Mouse (Mus musculus): Measurements from ENCODE around the gene Gdf10. TPM values are rescaled to one million over a fixed set of nuclear protein-coding genes. Genes with fewer than 3 reads are reported as not detected.

The Gdf10 gene
- total RNA-seq, 2 experiments from 2014 or later, result not detected

DNA sequence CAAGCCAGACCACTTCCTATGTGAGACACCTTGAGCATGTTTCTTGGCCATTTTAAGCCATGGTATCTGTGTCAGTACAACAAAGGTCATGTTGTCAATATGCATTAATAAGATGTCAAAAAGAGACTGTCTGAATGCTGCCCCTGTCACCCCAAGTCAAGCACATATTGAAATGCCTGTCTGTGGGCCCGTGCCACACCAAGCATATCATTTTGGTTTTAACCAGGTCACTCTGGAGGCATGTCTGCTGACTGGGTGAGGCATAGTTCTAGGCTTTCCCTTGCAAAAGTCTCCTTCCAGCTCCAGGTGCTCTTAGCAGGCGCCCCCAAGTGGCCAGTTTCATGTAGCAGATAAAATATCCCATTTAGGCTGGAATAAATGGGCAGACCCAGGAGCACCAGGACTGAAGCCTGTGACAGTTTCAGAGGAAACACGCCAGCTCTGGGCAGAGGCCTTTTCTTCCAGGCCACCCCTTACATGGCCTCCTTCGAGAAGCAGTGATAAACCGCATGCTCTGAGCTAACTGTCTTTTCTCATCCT, 10.5 kb downstream of the Gdf10 start:
- ATAC-seq (ENCODE audit: poor library complexity, severe bottlenecking), result no peak

DNA sequence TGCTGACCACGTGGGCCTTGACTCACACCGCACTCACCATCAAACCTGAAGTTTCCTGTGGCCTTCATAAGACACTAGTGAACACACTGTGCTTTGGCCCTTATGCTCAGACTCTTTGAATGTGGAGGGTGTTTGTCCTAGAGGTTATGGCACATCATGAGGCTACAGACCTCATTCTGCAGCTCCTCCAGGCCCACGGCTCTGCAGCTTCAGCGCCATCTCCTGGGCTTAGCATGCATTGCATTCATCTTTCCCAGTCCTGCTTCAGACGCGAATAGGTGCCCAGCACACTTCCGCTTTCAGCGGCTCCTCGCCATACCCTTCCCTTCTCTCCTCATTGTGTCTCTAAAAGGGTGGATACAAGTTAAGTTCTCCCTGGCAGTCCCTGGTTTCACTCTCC, 15.7 kb downstream of the Gdf10 start:
- no peak for ATAC-seq (ENCODE audit: poor library complexity, severe bottlenecking)

DNA sequence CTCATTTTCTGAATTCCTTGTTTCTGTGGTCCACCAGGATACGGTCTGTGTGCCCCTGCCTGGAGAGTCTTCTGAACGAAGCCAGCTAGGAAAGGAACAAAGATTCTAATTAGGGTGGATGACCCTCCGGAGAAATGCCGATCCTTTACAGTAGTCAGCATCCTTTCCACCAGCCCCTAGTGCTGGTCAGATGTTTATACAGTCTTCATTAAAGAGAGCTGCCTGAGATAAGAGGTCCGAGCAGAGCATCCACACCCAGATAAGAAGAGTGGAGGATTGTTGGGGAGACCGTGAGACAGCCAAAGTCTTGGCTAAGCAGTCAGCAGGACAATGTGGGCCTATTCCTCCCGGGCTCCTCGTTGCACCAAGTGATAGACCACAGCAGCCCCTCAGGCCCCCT, 17.4 kb downstream of the Gdf10 start, which contains the start of gene Gdf2:
Gene Gdf2 (plus strand): TSS at position 301 of the 400 bp plus-strand sequence.
- no peak for ATAC-seq (ENCODE audit: poor library complexity, severe bottlenecking)

DNA sequence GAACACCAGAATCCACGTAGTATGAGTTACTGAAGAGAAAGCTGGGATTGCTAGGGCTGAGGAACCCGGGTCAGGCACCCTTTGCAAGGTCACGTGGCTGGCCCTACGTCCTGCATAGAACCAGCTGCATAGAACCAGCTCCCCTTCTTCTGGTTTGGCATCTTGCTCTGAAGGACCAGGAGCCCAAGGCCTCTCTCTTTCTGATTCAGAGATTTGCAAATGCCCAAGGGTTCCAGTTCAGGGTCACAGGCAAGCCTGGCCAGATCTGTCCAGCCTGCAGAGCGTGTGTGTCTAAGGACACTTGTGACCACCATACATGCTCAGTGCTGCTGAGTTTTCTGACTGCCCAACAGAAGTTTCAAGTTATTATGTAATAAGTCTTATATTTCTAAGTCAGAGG, 18.8 kb downstream of the Gdf10 start:
- no peak for ATAC-seq (ENCODE audit: poor library complexity, severe bottlenecking)

DNA sequence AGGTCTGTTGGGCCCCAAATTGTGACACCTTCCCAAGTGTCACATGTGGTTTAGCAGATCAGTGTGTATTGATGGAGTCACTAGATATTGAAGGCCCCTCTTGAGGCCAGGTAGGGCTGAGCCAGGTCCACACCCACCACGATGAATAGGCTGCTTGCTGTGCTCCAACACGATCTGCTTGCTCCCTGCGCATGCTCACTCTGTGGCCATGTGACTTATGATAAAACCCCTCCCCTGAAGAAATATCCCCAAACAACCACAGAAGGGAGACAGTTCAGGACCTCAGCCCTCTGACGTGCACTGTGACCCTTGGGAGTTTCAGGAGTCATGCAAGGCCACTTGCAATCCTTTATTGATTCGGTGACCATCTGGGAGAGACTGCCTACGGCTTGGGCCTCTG, 22.7 kb downstream of the Gdf10 start:
- ATAC-seq (ENCODE audit: poor library complexity, severe bottlenecking), result no peak

DNA sequence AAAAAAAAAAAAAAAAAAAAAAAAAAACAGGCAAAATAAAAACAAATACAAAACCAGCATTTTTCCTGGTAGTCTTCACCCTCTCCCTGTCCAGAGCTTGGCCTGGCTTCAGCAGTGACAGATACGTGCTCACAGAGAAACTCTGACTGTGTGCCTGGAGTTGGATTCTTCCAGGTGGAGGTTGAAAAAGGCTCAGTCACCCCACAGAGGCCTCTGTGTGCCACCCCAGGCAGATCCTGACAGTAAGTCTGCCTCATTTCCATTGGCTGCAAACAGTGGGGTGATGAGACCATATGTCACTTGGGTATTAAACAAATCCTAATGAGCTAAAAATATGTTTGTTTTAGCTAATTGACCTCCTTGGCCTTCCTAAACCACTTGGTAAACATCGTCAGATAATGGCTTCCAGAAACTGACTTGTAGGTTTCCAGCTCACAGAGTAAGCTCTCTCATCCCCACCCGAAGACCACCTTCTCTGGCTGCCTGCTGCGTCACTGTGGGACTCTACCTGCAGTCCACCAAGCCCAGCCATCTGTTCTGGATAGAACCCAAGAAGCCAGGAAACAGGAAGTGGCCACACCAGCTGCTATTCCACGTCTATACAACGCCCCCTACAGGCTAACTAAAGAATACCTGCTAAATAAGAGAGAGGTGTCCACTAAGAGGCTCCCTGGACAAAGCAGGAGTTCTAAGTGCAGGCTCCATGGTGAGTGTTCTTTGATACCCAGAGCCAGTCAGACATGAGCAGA, 29.0 kb downstream of the Gdf10 start:
- ATAC-seq (ENCODE audit: poor library complexity, severe bottlenecking), result no peak

DNA sequence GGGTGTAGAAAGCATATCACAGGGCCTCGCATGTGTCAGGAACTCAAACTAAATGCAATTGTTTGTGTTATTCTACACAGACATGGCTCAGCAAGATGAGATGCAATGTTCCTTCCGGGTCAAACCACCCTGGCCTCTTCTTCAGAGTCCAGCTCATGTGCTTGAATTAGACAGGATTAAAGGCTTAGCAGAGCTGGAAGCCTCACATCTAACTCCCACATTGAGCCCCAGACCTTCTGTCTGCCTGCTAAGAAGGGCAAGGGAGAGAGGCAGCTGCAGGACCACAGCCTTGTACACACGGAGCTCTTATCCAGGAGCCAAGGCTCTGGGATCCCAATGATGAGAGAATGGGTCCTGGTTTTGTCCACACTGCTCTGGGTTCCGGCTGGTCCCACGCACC, 30.4 kb downstream of the Gdf10 start, which contains the start of gene Rbp3:
Gene Rbp3 (plus strand): TSS at position 243 of the 400 bp plus-strand sequence.
- ATAC-seq (ENCODE audit: poor library complexity, severe bottlenecking), result no peak

DNA sequence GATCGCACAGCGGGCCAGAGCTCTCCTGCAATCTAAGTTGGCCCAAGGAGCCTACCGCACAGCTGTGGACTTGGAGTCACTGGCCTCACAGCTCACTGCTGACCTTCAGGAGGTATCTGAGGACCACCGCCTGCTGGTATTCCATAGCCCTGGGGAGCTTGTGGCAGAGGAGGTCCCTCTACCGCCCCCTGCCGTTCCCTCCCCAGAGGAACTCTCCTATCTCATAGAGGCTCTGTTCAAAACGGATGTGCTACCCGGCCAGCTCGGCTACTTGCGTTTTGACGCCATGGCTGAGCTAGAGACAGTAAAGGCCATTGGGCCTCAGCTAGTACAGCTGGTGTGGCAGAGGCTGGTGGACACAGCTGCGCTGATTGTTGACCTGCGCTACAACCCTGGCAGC, 32.7 kb downstream of the Gdf10 start:
- no peak for ATAC-seq (ENCODE audit: poor library complexity, severe bottlenecking)

DNA sequence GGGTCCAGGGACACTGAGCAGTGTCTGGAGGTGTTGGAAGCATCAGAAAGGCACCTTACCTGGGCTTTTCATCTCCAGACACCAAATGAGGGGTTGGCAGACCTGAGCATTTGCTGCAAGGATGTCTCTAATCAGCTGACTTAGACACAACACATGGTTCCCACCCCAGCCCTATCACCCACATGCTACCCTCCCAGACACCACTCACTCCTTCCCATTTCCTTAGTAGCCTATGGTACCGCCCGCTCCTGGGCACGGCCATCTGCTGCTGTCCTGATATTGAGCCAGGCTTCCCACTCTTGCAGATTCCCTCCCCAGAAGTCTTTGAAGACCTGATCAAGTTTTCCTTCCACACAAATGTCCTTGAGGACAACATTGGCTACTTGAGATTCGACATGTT, 34.8 kb downstream of the Gdf10 start:
- no peak for ATAC-seq (ENCODE audit: poor library complexity, severe bottlenecking)

DNA sequence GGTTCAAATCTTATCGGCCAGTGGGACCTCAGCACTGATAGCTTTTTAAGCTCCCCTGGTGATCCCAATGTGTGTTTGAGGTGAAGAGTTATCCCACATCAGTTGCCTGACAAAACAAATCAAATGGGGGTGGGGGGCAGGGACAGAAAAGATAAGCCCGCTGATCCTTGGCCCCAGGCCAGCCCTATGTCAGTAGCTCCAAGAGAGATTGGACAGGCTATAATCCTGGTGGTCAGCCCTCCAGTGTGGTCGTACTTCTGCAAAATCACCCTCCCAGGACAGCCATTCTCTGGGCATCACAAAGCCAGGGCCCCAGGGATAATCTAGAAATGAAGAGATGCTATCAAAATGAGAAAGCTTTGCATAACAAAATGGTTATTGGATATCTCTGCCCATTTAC, 35.5 kb downstream of the Gdf10 start:
- no peak for ATAC-seq (ENCODE audit: poor library complexity, severe bottlenecking)

DNA sequence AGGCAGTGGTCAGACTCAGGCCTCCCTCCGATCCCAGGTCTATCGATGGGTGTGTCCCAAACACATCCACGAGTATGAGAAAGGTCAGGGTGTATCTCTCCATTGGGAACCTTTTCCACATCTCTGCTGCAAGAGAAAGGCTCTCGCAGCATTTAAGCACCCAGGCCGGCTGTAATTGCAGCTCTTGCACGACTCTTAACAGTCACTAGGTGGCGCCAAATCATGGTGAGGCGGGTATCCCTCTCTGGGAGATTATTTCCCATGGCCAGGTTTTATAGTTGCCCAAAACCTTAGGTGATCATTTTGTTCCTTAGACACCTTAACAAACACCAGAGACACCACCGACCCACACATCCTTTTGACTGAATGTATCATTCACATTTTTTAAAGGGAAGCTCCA, 36.0 kb downstream of the Gdf10 start:
- no peak for ATAC-seq (ENCODE audit: poor library complexity, severe bottlenecking)

DNA sequence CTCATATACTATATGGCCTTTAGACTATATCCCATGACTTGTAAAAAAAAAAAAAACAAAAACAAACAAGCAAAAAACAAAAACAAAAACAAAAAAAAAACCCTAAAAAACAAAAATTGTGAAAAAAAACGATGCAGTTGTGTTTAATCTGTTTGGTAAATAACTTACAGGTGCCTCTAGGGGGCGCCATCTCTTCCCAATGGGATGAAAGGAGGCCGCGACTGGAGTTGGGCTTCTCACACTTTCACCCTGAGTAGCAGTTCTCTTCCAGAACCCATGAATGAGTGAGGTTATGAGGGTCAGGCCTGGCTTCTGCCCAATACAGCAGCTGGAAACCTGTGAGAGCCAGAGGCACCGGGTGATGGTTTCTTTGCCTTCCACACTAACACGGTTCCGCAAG, 42.3 kb downstream of the Gdf10 start:
- no peak for ATAC-seq (ENCODE audit: poor library complexity, severe bottlenecking)

DNA sequence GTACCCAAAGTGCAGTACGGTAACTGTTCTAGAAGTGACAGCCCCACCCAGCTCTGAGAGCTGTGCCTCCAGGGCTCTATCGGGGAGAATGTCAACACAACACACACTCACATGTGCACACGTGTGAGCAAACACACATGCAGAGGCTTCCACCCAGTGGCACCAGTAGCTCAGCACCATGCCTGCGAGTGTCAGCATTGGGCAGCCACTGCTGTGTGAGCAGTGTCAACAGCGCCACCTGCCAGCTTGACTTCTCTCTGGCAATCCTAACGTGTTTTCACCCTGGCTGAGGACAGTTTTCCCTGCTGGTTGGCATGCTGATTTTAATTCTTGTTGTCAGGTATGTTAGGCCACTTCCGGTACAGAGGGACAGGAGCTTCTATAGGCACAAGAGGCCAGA, 49.3 kb downstream of the Gdf10 start:
- ATAC-seq (ENCODE audit: poor library complexity, severe bottlenecking), result no peak

DNA sequence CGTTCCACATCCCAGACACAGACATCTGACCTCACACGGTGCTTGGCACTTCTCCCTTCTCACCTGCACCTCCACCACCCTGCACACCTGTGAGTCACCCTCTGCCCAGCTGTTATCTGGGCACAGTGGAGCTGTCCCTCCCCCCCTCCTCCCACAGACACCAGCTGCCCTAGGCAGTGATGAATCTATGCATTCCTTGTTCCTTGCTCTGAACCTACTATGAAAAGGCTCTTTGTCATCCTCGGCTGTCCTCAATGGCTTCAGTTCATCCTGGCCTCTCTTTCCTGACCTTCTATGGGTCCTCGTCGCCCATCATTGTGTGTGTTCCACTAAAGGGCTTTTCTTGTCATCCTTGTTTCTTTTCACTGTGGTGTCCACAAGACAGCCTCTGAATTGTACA, 51.4 kb downstream of the Gdf10 start:
- ATAC-seq (ENCODE audit: poor library complexity, severe bottlenecking), result no peak

DNA sequence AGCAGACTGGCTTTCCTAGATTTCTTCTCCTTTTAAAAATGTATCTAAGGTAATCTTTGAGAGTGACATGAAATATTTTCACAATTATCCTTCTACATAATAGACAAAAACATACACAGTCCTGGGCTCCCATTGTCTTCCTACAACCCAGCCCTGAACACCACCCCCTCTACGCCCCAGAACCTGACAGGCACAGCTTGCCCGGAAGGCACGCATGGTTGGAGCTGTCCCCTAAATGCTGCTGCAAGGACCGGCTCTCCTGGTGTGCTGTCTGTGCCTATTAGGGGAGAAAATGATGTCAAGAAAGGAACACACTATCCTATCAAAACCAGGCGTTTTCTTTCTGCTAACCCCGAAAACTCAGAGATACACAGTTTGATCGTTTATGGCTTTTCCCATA, 54.4 kb downstream of the Gdf10 start:
- no peak for ATAC-seq (ENCODE audit: poor library complexity, severe bottlenecking)

DNA sequence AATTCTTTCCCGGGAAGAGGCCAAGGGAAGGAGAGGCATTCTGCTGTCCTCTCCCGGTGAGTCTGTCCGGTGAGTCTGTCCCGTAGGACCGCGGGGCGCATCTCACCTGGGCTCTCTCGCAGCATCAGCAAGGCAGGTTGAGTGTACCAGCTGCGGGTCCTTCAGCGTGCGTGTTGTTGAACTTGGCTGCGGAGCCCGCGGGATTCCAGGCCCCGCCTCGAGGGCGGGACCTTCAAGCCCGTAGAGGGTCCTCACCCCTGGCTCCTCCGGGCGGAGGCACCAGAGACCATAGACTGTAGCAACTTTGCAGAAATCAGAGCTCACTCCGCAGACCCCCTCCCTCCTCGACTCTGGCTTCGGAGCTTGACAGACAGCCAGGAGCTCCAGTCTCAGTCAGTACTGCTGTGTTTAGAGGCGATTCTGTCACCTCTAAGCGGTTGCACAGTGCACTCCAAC, 55.2 kb downstream of the Gdf10 start, which contains the start of gene Zfp488:
Gene Zfp488 (minus strand): TSS at position 161 of the 456 bp plus-strand sequence.
- no peak for ATAC-seq (ENCODE audit: poor library complexity, severe bottlenecking)

Other genes with a start within 250 kb of the Gdf10 start
- gene Gdf2, start 17.5 kb downstream of the Gdf10 start, total RNA-seq (2015), result not detected in 2 replicates
- gene Gdf2, start 17.5 kb downstream of the Gdf10 start, total RNA-seq (2017), result not detected in 2 replicates
- gene Rbp3, start 30.4 kb downstream of the Gdf10 start, total RNA-seq (2015), result not detected in 2 replicates
- gene Rbp3, start 30.4 kb downstream of the Gdf10 start, total RNA-seq (2017), result not detected in 2 replicates
- not detected in 2 replicates for gene Zfp488, start 55.2 kb downstream of the Gdf10 start, total RNA-seq (2015)
- 0.08 TPM in 1 of 2 replicates, not detected in the other for gene Zfp488, start 55.2 kb downstream of the Gdf10 start, total RNA-seq (2017)
- not detected in 2 replicates for gene Gm30083, start 91.6 kb downstream of the Gdf10 start, total RNA-seq (2015)
- not detected in 2 replicates for gene Gm30083, start 91.6 kb downstream of the Gdf10 start, total RNA-seq (2017)
- gene Gm5460, start 93.2 kb downstream of the Gdf10 start, total RNA-seq (2015), result not detected in 2 replicates
- not detected in 2 replicates for gene Gm5460, start 93.2 kb downstream of the Gdf10 start, total RNA-seq (2017)
- gene Antxrl, start 129.1 kb downstream of the Gdf10 start, total RNA-seq (2015), result not detected in 2 replicates
- gene Antxrl, start 129.1 kb downstream of the Gdf10 start, total RNA-seq (2017), result not detected in 2 replicates
- gene Anxa8, start 162.4 kb downstream of the Gdf10 start, total RNA-seq (2015), result not detected in 2 replicates
- not detected in 2 replicates for gene Anxa8, start 162.4 kb downstream of the Gdf10 start, total RNA-seq (2017)
- not detected in 2 replicates for gene A630023A22Rik, start 179.2 kb downstream of the Gdf10 start, total RNA-seq (2015)
- not detected in 2 replicates for gene A630023A22Rik, start 179.2 kb downstream of the Gdf10 start, total RNA-seq (2017)
- gene Npy4r, start 228.9 kb downstream of the Gdf10 start, total RNA-seq (2015), result not detected in 2 replicates
- gene Npy4r, start 228.9 kb downstream of the Gdf10 start, total RNA-seq (2017), result not detected in 2 replicates

Measured in megakaryocyte, adult 5-6 weeks (primary cell).